Comparison of ENCODE assay signal across 16 mouse cellular contexts in genomic region chr16:10656939-10657338, GRCm38 (mm10).
DNase-seq lines count a peak whose midpoint lies in the region; ATAC-seq and TF ChIP-seq lines count a peak whose summit lies in the region.
"Had no signal": no experiment of that assay in that cellular context is flagged by ENCODE, and none has a peak within 500 bp of the region (broad histone marks: within the 10 kb centered on the region; RNA-seq: fewer than 3 reads in every experiment).

No protein-coding gene starts in this region.

- H3K4me2 ChIP-seq in CH12.LX (ENCODE audit: insufficient read depth, low read depth, poor library complexity, severe bottlenecking), result peak overlapping the region; percentile 33; the same call in 1 of the 2 replicates
- no peak overlapping the region for H3K4me2 ChIP-seq in intestine, postnatal 0 days (replicated peaks; ENCODE audit: low read depth)
- H3K4me2 ChIP-seq: embryonic facial prominence, embryonic 12.5 days; neural tube, embryonic 12.5 days had no signal

- peaks cover 20 to 73% of the 10 kb centered on the region in 2 experiments for H3K4me1 ChIP-seq in CH12.LX (ENCODE audit: control insufficient read depth in 1 of 2, insufficient read depth in 2 of 2)
- H3K4me1 ChIP-seq in intestine, postnatal 0 days (replicated peaks; ENCODE audit: control insufficient read depth, insufficient read depth, low read length), result peaks cover 14% of the 10 kb centered on the region
- H3K4me1 ChIP-seq: neural tube, embryonic 12.5 days had no signal

- in situ Hi-C loops in CH12.LX (cut with MboI; ENCODE audit: low pct_ligation_motif_present, low pct_unique_long_range_greater_than_20kb, low sequenced_read_pairs), result no loop called here

- ATAC-seq in intestine, postnatal 0 days, result peak; percentile 93

- 48% methylated on average over 1 of the region's 1 CpGs for WGBS in intestine, postnatal 0 days

- H3K9ac ChIP-seq in CH12.LX (ENCODE audit: insufficient read depth, low read depth), result no peak overlapping the region
- H3K9ac ChIP-seq in intestine, postnatal 0 days (ENCODE audit: low read depth, low read length), result no peak overlapping the region
- H3K9ac ChIP-seq: embryonic facial prominence, embryonic 12.5 days; neural tube, embryonic 12.5 days had no signal

- no peak for TF ChIP-seq EP300 in CH12.LX (IDR thresholded peaks at IDR 0.05; ENCODE audit: low read length)

- DNase-seq in left cerebral cortex, adult 2 months (ENCODE audit: extremely low spot score in 1 of 2, low spot score in 2 of 2), result no peak
- no peak for DNase-seq in left cerebral cortex, postnatal 14 days (ENCODE audit: low spot score in 2 of 2)
- no peak for DNase-seq in CH12.LX (ENCODE audit: extremely low read depth)
- peak; percentile 58 for DNase-seq in kidney, postnatal 10 days
- no peak for DNase-seq in heart, adult 9 months (ENCODE audit: low spot score in 2 of 2)
- DNase-seq in adrenal gland, adult 2 months, result no peak
- DNase-seq: adrenal gland, postnatal 25 days; cerebellum, postnatal 14 days; heart, postnatal 14 days; spleen, adult 18-20 months; thymus, postnatal 4 days had no signal

- no peaks in the 10 kb centered on the region for H3K36me3 ChIP-seq in CH12.LX (replicated peaks in 1 of 2; ENCODE audit: control insufficient read depth in 1 of 2, insufficient read depth in 1 of 2, low read length in 1 of 2)
- no peaks in the 10 kb centered on the region for H3K36me3 ChIP-seq in intestine, postnatal 0 days (ENCODE audit: control insufficient read depth, insufficient read depth)
- H3K36me3 ChIP-seq: embryonic facial prominence, embryonic 12.5 days; forebrain, embryonic 10.5 days; neural tube, embryonic 12.5 days had no signal

- H3K27ac ChIP-seq in left cerebral cortex, adult 2 months, result peak overlapping the region; percentile 81
- no peak overlapping the region for H3K27ac ChIP-seq in CH12.LX (ENCODE audit: insufficient read depth, low read depth)
- H3K27ac ChIP-seq in intestine, postnatal 0 days (ENCODE audit: low read depth, low read length), result peak overlapping the region; percentile 65
- H3K27ac ChIP-seq: macrophage; neural tube, embryonic 12.5 days had no signal

- TF ChIP-seq RAD21 in CH12.LX (IDR thresholded peaks at IDR 0.05; ENCODE audit: low read depth, low read length), result no peak

- no peak for TF ChIP-seq POLR2A in CH12.LX (IDR thresholded peaks at IDR 0.05; ENCODE audit: low read depth, low read length)

- dilution Hi-C loops in CH12.LX (cut with MboI; ENCODE audit: extremely low pct_ligation_motif_present, extremely low pct_unique_long_range_greater_than_20kb, low sequenced_read_pairs), result no loop called here

- no peaks in the 10 kb centered on the region for H3K9me3 ChIP-seq in CH12.LX (replicated peaks; ENCODE audit: low read length)
- H3K9me3 ChIP-seq in intestine, postnatal 0 days (ENCODE audit: control insufficient read depth), result no peaks in the 10 kb centered on the region
- H3K9me3 ChIP-seq: embryonic facial prominence, embryonic 12.5 days; forebrain, embryonic 10.5 days; neural tube, embryonic 12.5 days had no signal

- H3K79me2 ChIP-seq in CH12.LX (replicated peaks; ENCODE audit: control insufficient read depth, extremely low read depth, insufficient read depth, poor library complexity, severe bottlenecking), result no peaks in the 10 kb centered on the region

- intact Hi-C loops in left cerebral cortex, adult 2 months (cut with DNase I), result no loop called here
- intact Hi-C loops in left cerebral cortex, postnatal 14 days (cut with DNase I), result no loop called here

- H3K4me3 ChIP-seq in left cerebral cortex, adult 2 months, result no peak overlapping the region
- H3K4me3 ChIP-seq in CH12.LX (replicated peaks in 1 of 3; ENCODE audit: low read depth in 2 of 3, low read length in 2 of 3, poor library complexity in 1 of 3), result no peak overlapping the region
- H3K4me3 ChIP-seq in intestine, postnatal 0 days (ENCODE audit: low read depth, low read length), result no peak overlapping the region
- H3K4me3 ChIP-seq: embryonic facial prominence, embryonic 12.5 days; forebrain, embryonic 10.5 days; neural tube, embryonic 12.5 days had no signal

- no peaks in the 10 kb centered on the region for H3K27me3 ChIP-seq in CH12.LX (replicated peaks)
- no peaks in the 10 kb centered on the region for H3K27me3 ChIP-seq in intestine, postnatal 0 days (replicated peaks; ENCODE audit: control insufficient read depth, insufficient read depth, low read length)
- H3K27me3 ChIP-seq: embryonic facial prominence, embryonic 12.5 days; neural tube, embryonic 12.5 days had no signal

- no peak for TF ChIP-seq CTCF in left cerebral cortex, adult 2 months (IDR thresholded peaks at IDR 0.05)
- no peak for TF ChIP-seq CTCF in CH12.LX (conservative IDR thresholded peaks at IDR 0.05 in 1 of 2, IDR thresholded peaks at IDR 0.05 in 1 of 2; ENCODE audit: low read depth in 2 of 2, low read length in 2 of 2)
- no peak for TF ChIP-seq CTCF in intestine, postnatal 0 days (IDR thresholded peaks at IDR 0.05; ENCODE audit: low read depth)

TF ChIP-seq in CH12.LX, 34 proteins besides CTCF, POLR2A, EP300 and RAD21:
- no peak for TF ChIP-seq USF2 (conservative IDR thresholded peaks at IDR 0.05; ENCODE audit: low read depth, low read length)
- no peak for TF ChIP-seq IRF4 (IDR thresholded peaks at IDR 0.05; ENCODE audit: low read depth, low read length)
- no peak for TF ChIP-seq JUND (conservative IDR thresholded peaks at IDR 0.05; ENCODE audit: low read depth, low read length)
- TF ChIP-seq KAT2A (IDR thresholded peaks at IDR 0.05; ENCODE audit: insufficient replicate concordance, low read length), result no peak
- TF ChIP-seq UBTF (IDR thresholded peaks at IDR 0.05; ENCODE audit: low read depth, low read length), result no peak
- TF ChIP-seq E2F4 (IDR thresholded peaks at IDR 0.05; ENCODE audit: insufficient replicate concordance, low read depth, low read length), result no peak
- no peak for TF ChIP-seq CHD1 (IDR thresholded peaks at IDR 0.05; ENCODE audit: low read depth, low read length)
- TF ChIP-seq ZNF384 (IDR thresholded peaks at IDR 0.05; ENCODE audit: low read depth, low read length), result no peak
- no peak for TF ChIP-seq ETS1 (conservative IDR thresholded peaks at IDR 0.05; ENCODE audit: low read depth, low read length)
- no peak for TF ChIP-seq TCF12 (IDR thresholded peaks at IDR 0.05; ENCODE audit: low read depth, low read length)
- TF ChIP-seq MYC (IDR thresholded peaks at IDR 0.05; ENCODE audit: low read depth, low read length), result no peak
- no peak for TF ChIP-seq RCOR1 (conservative IDR thresholded peaks at IDR 0.05; ENCODE audit: low read depth, low read length)
- no peak for TF ChIP-seq MXI1 (IDR thresholded peaks at IDR 0.05; ENCODE audit: low read depth, low read length)
- TF ChIP-seq NRF1 (IDR thresholded peaks at IDR 0.05; ENCODE audit: low read depth, low read length), result no peak
- no peak for TF ChIP-seq ZKSCAN1 (IDR thresholded peaks at IDR 0.05; ENCODE audit: borderline replicate concordance, low read depth, low read length)
- TF ChIP-seq BHLHE40 (IDR thresholded peaks at IDR 0.05; ENCODE audit: low read depth, low read length), result no peak
- TF ChIP-seq ELF1 (IDR thresholded peaks at IDR 0.05; ENCODE audit: low read depth, low read length), result no peak
